Mouse (Mus musculus) CH12.LX (cell line): ENCODE measurements around the gene Fstl3. TPM values are rescaled to one million over a fixed set of nuclear protein-coding genes. Genes with fewer than 3 reads are reported as not detected.

Experiments used
- DNase-seq: peaks from one replicate; pipeline ENCODE4 v3.0.0-alpha.2; 2013; ENCODE audit errors: extremely low read depth
- H3K27ac ChIP-seq: 2 replicates; pipeline ENCODE4 v1.5.1; 2012; ENCODE audit warnings: low read depth, mild to moderate bottlenecking, control low read depth, moderate library complexity; ENCODE audit not compliant: insufficient read depth
- H3K27me3 ChIP-seq: replicated peaks from 2 replicates; pipeline ENCODE3; 2012; ENCODE audit warnings: inconsistent platforms
- H3K36me3 ChIP-seq, 2 experiments: replicated peaks in 1 of 2; 2 replicates each; pipeline versions ENCODE3 to v1.6.1; 2012; ENCODE audit warnings: inconsistent platforms in 1 of 2, low read length in 1 of 2, mild to moderate bottlenecking in 1 of 2, mixed read lengths in 1 of 2, moderate library complexity in 1 of 2; ENCODE audit not compliant: control insufficient read depth in 1 of 2, insufficient read depth in 1 of 2
- H3K4me1 ChIP-seq, 2 experiments: 2 replicates each; pipeline ENCODE4 v1.6.1; 2012; ENCODE audit warnings: inconsistent platforms in 1 of 2, moderate library complexity in 1 of 2; ENCODE audit not compliant: insufficient read depth in 2 of 2, control insufficient read depth in 1 of 2
- H3K4me2 ChIP-seq: 2 replicates; pipeline ENCODE4 v1.6.1; 2012; ENCODE audit warnings: low read depth, mild to moderate bottlenecking, control low read depth; ENCODE audit not compliant: poor library complexity, insufficient read depth, severe bottlenecking
- H3K4me3 ChIP-seq, 3 experiments: fragments of 150-350 bp in 1 of 3; sonication (generic) in 1 of 3; replicated peaks in 1 of 3; 2 replicates each; pipeline versions ENCODE3 to v1.5.1; 2011 to 2012; ENCODE audit warnings: low read depth in 2 of 3, low read length in 2 of 3, mild to moderate bottlenecking in 2 of 3, moderate library complexity in 2 of 3, control low read depth in 1 of 3, improper control_type of control experiment in 1 of 3, inconsistent platforms in 1 of 3, mixed read lengths in 1 of 3; ENCODE audit not compliant: poor library complexity in 1 of 3
- H3K79me2 ChIP-seq: replicated peaks from 2 replicates; pipeline ENCODE4 v1.6.1; 2012; ENCODE audit warnings: mild to moderate bottlenecking, moderate library complexity; ENCODE audit not compliant: control insufficient read depth, poor library complexity, insufficient read depth, severe bottlenecking; ENCODE audit errors: extremely low read depth
- H3K9ac ChIP-seq: 2 replicates; pipeline ENCODE4 v1.6.1; 2012; ENCODE audit warnings: low read depth, mild to moderate bottlenecking, control low read depth, moderate library complexity; ENCODE audit not compliant: insufficient read depth
- H3K9me3 ChIP-seq: replicated peaks from 2 replicates; pipeline ENCODE3; 2012; ENCODE audit warnings: low read length, inconsistent platforms, mixed read lengths
- E2F4 ChIP-seq: IDR thresholded peaks from 2 replicates; pipeline ENCODE4 v1.6.1; 2011; ENCODE audit warnings: low read depth, low read length, improper control_type of control experiment; ENCODE audit not compliant: insufficient replicate concordance
- EP300 ChIP-seq: IDR thresholded peaks from 2 replicates; pipeline ENCODE4 v1.6.1; 2011; ENCODE audit warnings: low read length, improper control_type of control experiment
- ETS1 ChIP-seq: conservative IDR thresholded peaks from 2 replicates; pipeline ENCODE4 v1.6.1; 2012; ENCODE audit warnings: low read depth, mild to moderate bottlenecking, inconsistent platforms, low read length, improper control_type of control experiment, moderate library complexity
- GABPA ChIP-seq: IDR thresholded peaks from 2 replicates; pipeline ENCODE4 v1.6.1; 2012; ENCODE audit warnings: low read depth, low read length, improper control_type of control experiment, inconsistent platforms; ENCODE audit not compliant: insufficient replicate concordance
- HCFC1 ChIP-seq: IDR thresholded peaks from 2 replicates; pipeline ENCODE4 v1.6.1; 2012; ENCODE audit warnings: low read depth, mild to moderate bottlenecking, inconsistent platforms, low read length, improper control_type of control experiment
- IRF4 ChIP-seq: IDR thresholded peaks from 2 replicates; pipeline ENCODE4 v1.6.1; 2014; ENCODE audit warnings: low read depth, mild to moderate bottlenecking, inconsistent platforms, low read length, improper control_type of control experiment
- JUN ChIP-seq: IDR thresholded peaks from 2 replicates; pipeline ENCODE4 v1.6.1; 2011; ENCODE audit warnings: low read depth, mild to moderate bottlenecking, low read length, improper control_type of control experiment, moderate library complexity; ENCODE audit not compliant: insufficient read depth
- JUND ChIP-seq: conservative IDR thresholded peaks from 2 replicates; pipeline ENCODE4 v1.6.1; 2011; ENCODE audit warnings: low read depth, low read length, improper control_type of control experiment
- KAT2A ChIP-seq: IDR thresholded peaks from 2 replicates; pipeline ENCODE4 v1.6.1; 2012; ENCODE audit warnings: low read length, improper control_type of control experiment, inconsistent platforms; ENCODE audit not compliant: insufficient replicate concordance
- MAFK ChIP-seq: IDR thresholded peaks from 2 replicates; pipeline ENCODE4 v1.6.1; 2011; ENCODE audit warnings: low read length, improper control_type of control experiment; ENCODE audit not compliant: insufficient replicate concordance
- MXI1 ChIP-seq: IDR thresholded peaks from 2 replicates; pipeline ENCODE4 v1.6.1; 2011; ENCODE audit warnings: mild to moderate bottlenecking, low read depth, low read length, improper control_type of control experiment
- NELFE ChIP-seq: IDR thresholded peaks from 2 replicates; pipeline ENCODE4 v1.6.1; 2011; ENCODE audit warnings: low read depth, low read length, improper control_type of control experiment
- POLR2AphosphoS2 ChIP-seq: IDR thresholded peaks from 2 replicates; pipeline ENCODE4 v1.6.1; 2011; ENCODE audit warnings: low read depth, low read length, improper control_type of control experiment
- RAD21 ChIP-seq: IDR thresholded peaks from 2 replicates; pipeline ENCODE4 v1.6.1; 2011; ENCODE audit warnings: low read depth, mild to moderate bottlenecking, low read length, improper control_type of control experiment, moderate library complexity
- SIN3A ChIP-seq: IDR thresholded peaks from 2 replicates; pipeline ENCODE4 v1.6.1; 2012; ENCODE audit warnings: low read length, improper control_type of control experiment, inconsistent platforms
- USF2 ChIP-seq: conservative IDR thresholded peaks from 2 replicates; pipeline ENCODE4 v1.6.1; 2011; ENCODE audit warnings: low read depth, low read length, improper control_type of control experiment
- ZKSCAN1 ChIP-seq: IDR thresholded peaks from 2 replicates; pipeline ENCODE4 v1.6.1; 2012; ENCODE audit warnings: low read depth, inconsistent platforms, low read length, improper control_type of control experiment, borderline replicate concordance
- dilution Hi-C: fragments of 300-500 bp; cut with MboI; formaldehyde crosslinking; loops from 2 replicates; pipeline ENCODE4 v1.14.3; 2020; ENCODE audit warnings: low sequenced_read_pairs; ENCODE audit not compliant: extremely low pct_unique_long_range_greater_than_20kb, extremely low pct_ligation_motif_present
- in situ Hi-C: fragments of 300-500 bp; cut with MboI; formaldehyde crosslinking; loops from 3 replicates; pipeline ENCODE4 v1.14.3; 2019; ENCODE audit warnings: low sequenced_read_pairs, low pct_ligation_motif_present, low pct_unique_long_range_greater_than_20kb, mixed read lengths
- polyA plus RNA-seq: library from polyadenylated mRNA; unstranded; fragments of >175 nt; gene quantifications from 2 replicates; pipeline ENCODE4 v1.2.1, GENCODE M21; 2012; ENCODE audit warnings: low read depth; ENCODE audit not compliant: insufficient read length
- total RNA-seq, 2 experiments: library from RNA; depleted of rRNA; stranded (reverse); fragments of 300-350 nt in 1 of 2; fragments of >200 nt in 1 of 2; gene quantifications; 2 replicates each; pipeline ENCODE4 v1.2.3; 2012 to 2014

The Fstl3 gene
- total and polyA plus RNA-seq, 3 experiments = 0.25 TPM; not detected in 2

DNA sequence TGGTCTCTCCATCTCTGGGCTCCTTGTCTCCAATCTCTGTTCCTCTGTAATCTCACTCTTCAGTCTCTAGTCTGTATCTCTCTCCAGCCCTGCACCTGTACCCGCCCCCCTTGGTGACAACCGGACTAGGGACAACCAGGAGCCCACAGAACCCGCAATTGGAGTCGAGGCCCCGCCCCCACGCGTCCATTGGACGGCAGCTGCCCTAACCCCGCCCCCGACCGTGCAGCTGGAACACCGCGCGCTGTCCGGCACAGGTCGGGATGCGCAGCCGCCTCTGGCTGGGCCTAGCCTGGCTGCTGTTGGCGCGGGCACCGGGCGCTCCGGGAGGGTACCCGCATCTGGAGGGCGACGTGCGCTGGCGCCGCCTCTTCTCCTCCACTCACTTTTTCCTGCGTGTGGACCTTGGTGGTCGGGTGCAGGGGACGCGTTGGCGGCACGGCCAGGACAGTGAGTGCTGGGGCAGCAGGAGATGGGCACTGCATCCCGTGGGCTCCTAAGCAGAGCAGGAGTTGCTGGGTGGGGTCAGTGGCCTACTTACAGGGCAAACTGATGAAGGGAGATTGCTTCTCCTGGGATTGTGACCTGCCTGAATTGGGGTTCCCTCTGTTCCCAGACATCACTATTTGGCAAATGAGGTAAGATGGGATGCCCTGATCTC, 22.1 kb upstream of the Fstl3 start, which contains the start of gene Fgf22:
TSS of gene Fgf22 (plus strand) at position 221 of the 661 bp plus-strand sequence.
- no peaks in the 10 kb centered on the region; a peak in 1 of 4 replicates for H3K4me1 ChIP-seq
- in situ Hi-C loops = no loop called here
- H3K27me3 ChIP-seq = no peaks in the 10 kb centered on the region
- TF ChIP-seq SIN3A = no peak
- no peak for TF ChIP-seq ZKSCAN1
- TF ChIP-seq HCFC1 = no peak
- no peak for TF ChIP-seq EP300
- no peak for TF ChIP-seq E2F4
- no peak for TF ChIP-seq RAD21
- no peak for TF ChIP-seq USF2
- TF ChIP-seq KAT2A = no peak
- no peak for TF ChIP-seq GABPA
- TF ChIP-seq NELFE = no peak
- no peak for TF ChIP-seq POLR2AphosphoS2
- no peak for TF ChIP-seq ETS1
- TF ChIP-seq JUN = no peak
- no peak for TF ChIP-seq IRF4
- TF ChIP-seq, all 38 proteins: peak for 0
- H3K36me3 ChIP-seq = peaks cover 30 to 46% of the 10 kb centered on the region in 2 experiments
- no peak for DNase-seq
- H3K9ac ChIP-seq = no peak within 1 kb of the TSS
- no peak within 1 kb of the TSS for H3K4me2 ChIP-seq
- no peak within 1 kb of the TSS for H3K27ac ChIP-seq
- H3K79me2 ChIP-seq = no peaks in the 10 kb centered on the region
- H3K4me3 ChIP-seq = no peak within 1 kb of the TSS
- dilution Hi-C loops = no loop called here
- no peaks in the 10 kb centered on the region for H3K9me3 ChIP-seq

GRCm38 (mm10) chr10:79755854-79756253, 21.2 kb upstream of the Fstl3 start:
- in situ Hi-C loops = no loop called here
- TF ChIP-seq MXI1 (no peak), E2F4 (no peak), GABPA (no peak), MAFK (no peak), ZKSCAN1 (no peak), JUND (no peak)

More at GRCm38 (mm10) chr10:79755854-79756253, 21.2 kb upstream of the Fstl3 start:
- H3K4me2 ChIP-seq = no peak overlapping the region
- no peak overlapping the region for H3K4me3 ChIP-seq
- DNase-seq = no peak
- H3K79me2 ChIP-seq = no peaks in the 10 kb centered on the region
- no peaks in the 10 kb centered on the region; a peak in 1 of 4 replicates for H3K4me1 ChIP-seq
- dilution Hi-C loops = no loop called here
- H3K27ac ChIP-seq = no peak overlapping the region
- H3K36me3 ChIP-seq = peaks cover 38 to 53% of the 10 kb centered on the region in 2 experiments
- no peak overlapping the region for H3K9ac ChIP-seq
- H3K27me3 ChIP-seq = no peaks in the 10 kb centered on the region
- no peaks in the 10 kb centered on the region for H3K9me3 ChIP-seq
